Mouse (Mus musculus): ENCODE measurements around the gene Eif5a.

Eif5a gene

DNA sequence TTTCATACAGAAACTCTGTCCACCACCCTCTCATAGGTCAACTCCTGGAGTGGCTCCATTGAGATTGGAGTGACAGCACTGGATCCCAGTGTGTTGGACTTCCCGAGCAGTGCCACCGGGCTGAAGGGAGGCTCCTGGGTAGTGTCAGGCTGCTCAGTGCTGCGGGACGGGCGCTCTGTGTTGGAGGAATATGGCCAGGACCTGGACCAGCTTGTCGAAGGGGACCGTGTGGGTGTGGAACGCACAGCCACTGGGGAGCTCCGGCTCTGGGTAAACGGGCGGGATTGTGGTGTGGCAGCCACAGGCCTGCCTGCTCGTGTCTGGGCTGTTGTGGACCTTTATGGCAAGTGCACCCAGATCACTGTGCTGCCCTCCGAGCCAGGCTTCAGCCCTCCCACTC is 18.8 kb downstream of the Eif5a start:
- DNase-seq (ENCODE audit: low spot score in 2 of 2), result no peak

DNA sequence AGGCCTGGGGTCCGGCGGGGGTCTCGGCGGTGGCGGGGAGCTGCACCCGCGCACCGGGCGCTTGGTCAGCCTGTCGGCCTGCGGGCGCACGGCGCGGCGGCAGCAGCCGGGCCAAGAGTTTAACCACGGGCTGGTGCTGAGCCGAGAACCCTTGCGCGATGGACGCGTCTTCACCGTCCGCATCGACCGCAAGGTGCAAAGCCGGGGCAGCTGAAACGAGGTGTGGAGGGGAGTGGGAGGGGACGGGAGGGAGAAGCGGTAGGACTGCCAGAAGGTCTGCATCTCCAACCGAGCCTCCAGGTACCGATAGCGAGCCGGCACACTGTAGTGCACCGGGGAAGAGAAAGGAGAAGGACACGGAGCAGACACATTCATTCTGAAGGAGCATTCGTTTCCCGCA is 19.8 kb downstream of the Eif5a start:
- peak in 1 of 2 experiments; percentile 27 for DNase-seq (ENCODE audit: low spot score in 2 of 2)

DNA sequence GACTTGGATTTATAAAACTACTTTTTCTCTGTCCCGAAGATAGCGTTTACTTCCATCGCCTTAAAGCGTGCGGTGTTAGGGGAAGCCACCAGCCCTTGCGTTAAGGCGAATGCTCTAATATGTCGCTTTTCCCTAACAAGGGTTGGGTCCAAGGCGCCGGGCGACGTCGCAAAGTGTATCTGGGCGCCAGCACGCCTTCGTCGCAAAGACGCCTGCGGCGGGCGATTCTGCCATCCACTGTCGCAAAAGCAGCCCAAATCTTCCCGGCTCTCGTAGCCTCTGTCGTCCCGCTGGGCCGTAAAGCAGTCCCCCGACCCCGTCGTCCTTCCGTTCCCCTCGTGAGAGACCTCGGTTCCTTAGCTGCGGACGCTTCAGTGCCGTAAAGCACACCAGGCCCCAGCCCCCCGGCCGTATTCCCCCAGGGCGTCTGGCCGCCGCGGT is 20.3 kb downstream of the Eif5a start:
- DNase-seq (ENCODE audit: low spot score in 2 of 2), result peak; percentile 97 to 98

DNA sequence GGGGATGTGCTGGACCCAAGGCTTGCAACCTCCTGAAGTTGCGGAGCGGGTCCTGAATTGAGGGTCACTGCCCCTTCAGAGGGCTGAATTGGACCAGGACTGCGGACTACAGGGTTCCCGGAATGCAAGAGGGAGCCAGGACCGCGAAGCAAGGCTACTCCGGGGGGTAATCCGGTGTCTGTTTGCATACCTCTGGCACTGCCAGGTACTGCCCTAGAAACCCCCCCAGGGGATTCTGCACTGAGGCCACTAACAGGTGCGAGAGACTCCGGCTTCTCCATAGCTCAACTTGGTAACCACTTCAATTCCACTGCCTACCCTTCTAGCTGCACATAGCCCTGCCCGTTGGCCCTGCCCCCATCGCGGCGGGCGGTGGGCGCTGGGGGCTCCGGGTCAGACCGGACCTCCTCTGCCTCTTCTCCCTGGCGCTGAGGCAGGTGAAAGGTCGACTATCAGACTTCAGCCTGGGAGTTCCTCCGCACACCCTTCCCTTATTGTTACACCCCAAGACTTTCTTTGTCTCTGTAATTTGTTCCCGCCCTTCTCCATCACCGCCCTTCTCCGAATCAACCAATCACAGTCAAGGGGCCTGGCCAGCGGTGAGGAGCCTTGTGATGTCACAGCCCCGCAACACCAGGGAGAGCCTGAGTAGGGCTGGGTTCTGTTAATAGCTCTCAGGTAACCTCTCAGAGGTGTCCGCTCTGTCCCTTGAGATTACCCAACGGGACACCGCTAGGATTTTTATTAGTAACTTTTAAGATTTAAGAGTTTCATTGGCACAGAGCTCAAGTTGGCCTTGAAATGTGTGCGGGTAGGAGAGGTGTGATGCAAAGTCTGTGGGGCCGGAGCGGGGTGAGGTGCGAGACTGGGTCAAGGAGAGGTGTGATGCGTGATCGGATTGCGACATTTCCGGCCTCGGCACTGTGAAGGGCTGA is 21.0 kb downstream of the Eif5a start, which contains the start of the genes 2810408A11Rik and Neurl4:
Gene 2810408A11Rik, minus strand, starts transcription at position 517 of the 935 bp plus-strand sequence.
Gene Neurl4, plus strand, starts transcription at position 602 of the 935 bp plus-strand sequence.
- peak; percentile 93 to 94 for DNase-seq (ENCODE audit: low spot score in 2 of 2)

DNA sequence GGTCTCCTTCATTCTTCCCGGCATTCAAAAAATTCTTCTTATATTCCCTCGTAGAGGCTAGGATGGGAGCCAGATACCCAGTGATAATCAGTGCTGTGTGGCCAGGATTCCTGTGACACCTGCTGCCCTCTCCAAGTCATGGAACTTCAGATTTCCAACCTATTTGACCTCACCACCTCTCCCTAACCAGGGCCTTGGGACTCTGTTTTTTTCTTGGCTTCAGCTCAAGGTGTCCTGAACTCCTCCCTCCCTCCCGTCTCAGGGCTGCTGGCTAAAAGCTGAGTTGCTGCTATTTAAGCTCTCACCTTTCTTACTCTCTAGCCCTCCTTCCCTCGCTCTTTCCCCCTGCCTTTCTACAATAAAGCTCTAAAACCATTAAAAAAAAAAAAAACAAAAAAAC is 21.9 kb downstream of the Eif5a start:
- DNase-seq (ENCODE audit: low spot score in 2 of 2), result no peak

DNA sequence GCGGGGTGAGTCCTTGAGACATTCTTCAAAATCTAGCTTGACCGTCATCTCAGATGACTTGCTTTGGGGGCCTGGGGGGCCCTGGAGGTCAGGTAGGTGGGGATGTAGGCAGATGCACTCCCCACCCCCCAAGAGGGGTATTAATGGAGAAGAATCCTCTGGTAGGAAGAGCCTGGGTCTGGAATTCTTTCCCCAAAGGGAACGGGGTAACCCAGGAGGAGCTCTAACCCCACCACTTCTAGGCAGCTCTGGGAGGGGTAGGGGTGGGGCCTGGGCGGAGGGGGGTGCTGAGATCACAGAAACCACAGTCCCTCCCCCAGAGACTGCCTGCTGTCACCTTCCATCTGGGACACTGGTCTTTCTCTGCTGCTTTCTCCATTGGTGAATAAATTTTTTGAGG is 26.5 kb downstream of the Eif5a start, which contains the start of gene Acap1:
Gene Acap1, minus strand, starts transcription at position 249 of the 400 bp plus-strand sequence.
- no peak for DNase-seq (ENCODE audit: low spot score in 2 of 2)

DNA sequence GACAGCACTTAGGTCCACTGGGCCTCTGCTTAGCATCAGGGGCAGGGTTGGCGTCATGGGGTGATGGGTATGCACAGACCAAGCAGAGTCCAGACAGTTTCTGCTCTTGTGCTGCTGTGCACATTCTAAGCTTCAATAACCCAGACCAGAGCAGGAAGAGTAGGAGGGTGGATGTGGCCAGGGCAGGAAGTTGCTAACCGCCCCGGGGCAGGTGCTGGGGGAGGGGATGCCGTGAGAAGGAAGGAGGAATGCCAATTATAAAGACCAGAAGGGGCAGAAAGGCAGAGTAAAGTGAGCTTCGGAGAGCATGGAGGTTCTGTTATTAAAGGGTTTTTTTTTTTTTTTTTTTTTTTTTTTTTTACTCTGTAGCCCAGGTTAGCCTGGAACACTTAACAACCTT is 27.1 kb downstream of the Eif5a start:
- DNase-seq (ENCODE audit: low spot score in 2 of 2), result no peak

DNA sequence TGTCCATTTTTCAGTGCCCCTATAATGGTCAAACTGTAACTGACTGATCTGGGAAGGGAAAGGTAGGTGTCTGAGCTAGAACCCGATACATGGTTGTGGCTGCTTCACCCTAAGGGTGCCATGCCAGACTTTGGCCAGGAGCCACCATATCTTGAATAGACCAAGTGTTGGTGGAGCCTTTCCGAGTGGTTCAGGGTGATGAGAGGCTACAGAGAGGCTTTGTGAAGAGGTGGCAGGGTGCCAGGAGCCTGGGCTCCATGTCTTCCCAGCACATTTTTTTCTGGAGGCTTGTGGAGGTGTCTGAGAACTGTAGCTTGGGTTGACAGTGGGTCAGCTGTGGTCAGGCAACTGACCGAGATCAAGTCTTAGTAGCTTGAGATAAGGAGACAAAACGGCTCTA is 30.3 kb downstream of the Eif5a start:
- no peak for DNase-seq (ENCODE audit: low spot score in 2 of 2)

DNA sequence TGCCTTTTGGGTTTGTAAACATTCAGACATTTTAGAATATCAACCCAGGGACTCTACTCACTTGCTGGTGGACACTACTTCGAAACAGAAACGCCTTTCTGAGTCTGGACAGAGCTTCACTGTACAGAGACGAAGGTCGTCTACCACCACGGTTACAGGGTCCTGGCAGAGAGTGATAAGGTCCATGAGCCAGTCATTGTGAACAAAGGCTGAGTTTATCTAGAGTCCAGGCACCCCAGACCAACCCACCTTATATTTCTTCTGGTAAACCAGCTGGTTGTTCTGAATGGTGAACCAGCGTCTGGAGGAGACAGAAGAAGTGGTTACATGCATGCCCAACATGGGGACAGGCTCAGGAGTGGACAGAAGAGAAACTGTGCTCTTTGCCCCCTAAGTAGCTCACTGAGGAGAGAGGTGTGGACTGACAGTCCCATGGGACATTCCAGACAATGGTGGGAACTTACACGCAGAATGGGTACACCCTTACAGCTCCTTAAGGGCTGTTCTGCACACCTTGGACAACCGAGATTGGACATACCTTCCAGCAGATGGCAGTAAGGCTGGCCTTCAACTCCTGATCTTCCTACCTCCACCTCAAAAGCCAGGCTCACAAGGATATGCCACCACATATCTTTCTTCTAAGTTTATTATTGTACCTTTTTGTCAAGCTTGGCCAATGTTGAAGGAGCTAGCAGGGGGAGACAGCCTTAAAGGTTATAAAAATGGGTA is 34.7 kb downstream of the Eif5a start:
- DNase-seq (ENCODE audit: low spot score in 2 of 2), result no peak

DNA sequence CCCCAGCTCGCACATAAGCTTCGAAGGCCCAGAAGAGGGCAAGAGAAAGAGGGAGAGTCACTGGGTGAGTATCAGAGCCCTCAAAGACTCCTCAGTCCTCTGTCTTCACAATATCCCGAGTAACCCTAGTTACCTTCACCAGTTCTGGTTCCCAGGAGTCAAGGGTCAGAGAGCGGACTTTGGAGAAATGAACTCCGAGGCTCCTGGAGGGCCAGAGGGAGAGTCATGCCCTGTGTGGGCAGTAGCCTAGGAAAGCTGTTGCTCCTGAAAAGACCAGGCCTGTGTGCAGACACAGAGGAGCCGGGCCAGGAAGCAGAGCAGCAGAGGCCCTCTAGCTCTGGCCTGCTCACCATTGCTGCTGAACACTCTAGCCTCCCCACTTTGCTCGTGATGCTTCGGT is 37.1 kb downstream of the Eif5a start:
- no peak for DNase-seq (ENCODE audit: low spot score in 2 of 2)

DNA sequence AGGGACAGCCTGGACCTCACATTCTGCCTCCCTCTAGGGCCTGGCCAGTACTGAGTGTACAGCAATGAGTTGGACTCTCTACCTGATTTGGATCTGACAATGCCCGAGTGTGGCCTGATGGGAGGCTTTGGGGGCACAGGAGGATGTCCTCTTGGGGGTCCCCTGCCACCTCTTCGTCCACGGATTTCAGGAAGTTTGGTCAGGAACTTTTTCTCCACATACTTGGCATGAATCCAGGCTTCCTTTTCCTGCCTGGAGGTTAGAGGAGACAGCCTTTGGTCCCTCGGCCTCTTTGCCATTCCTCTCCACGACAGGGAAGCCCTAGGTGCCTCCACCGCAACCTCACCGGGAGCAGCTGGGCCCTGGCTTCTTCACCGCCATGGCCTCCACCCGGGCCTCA is 37.5 kb downstream of the Eif5a start:
- DNase-seq (ENCODE audit: low spot score in 2 of 2), result peak in 1 of 2 experiments; percentile 26

DNA sequence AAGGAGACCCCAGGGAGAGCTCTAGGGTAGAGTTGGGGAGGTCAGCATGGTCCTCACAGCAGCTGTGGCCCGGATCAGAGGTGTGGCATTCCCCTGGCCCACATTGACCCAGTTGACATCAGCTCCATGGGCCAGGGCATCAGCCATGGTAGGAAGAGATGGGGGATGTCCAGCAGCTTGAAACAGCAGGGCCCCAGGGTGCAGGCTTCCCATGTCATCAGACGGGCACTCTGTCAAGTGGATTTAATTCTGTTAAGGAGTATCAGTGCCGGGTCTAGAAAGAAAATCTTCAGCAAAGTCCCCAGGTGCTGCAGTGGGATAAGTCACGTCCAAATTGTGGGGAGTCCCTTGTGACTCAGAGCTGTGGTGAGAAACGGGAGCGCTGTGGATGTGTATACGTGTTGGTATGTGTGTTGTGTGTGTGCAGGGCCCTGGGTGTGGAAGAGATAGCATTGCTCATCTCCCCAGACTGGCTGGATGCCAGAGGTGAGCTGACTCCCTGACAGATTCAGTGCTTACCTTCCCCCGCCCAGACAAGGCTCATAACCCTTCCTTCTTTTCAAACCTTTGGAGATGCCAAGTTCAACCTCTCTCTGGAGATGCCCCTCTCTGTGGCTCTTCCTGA is 38.1 kb downstream of the Eif5a start:
- no peak for DNase-seq (ENCODE audit: low spot score in 2 of 2)

DNA sequence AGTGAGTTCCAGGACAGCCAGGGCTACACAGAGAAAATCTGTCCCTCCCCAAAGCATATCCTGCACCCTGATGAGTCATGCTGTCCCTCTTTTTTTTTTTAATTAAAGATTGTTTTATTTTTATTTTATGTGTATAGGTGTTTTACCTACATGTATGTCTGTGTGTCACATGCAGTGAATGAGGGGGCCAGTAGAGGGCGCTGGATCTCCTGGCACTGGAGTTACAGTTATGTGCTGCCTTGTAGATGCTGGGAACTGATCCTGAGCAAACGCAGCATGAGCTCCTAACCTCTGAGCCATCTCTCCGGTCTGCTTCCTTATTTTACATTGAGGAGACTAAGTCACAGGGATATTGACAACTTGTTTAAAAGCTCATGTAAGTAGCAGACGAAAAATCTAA is 38.7 kb downstream of the Eif5a start:
- DNase-seq (ENCODE audit: low spot score in 2 of 2), result no peak

DNA sequence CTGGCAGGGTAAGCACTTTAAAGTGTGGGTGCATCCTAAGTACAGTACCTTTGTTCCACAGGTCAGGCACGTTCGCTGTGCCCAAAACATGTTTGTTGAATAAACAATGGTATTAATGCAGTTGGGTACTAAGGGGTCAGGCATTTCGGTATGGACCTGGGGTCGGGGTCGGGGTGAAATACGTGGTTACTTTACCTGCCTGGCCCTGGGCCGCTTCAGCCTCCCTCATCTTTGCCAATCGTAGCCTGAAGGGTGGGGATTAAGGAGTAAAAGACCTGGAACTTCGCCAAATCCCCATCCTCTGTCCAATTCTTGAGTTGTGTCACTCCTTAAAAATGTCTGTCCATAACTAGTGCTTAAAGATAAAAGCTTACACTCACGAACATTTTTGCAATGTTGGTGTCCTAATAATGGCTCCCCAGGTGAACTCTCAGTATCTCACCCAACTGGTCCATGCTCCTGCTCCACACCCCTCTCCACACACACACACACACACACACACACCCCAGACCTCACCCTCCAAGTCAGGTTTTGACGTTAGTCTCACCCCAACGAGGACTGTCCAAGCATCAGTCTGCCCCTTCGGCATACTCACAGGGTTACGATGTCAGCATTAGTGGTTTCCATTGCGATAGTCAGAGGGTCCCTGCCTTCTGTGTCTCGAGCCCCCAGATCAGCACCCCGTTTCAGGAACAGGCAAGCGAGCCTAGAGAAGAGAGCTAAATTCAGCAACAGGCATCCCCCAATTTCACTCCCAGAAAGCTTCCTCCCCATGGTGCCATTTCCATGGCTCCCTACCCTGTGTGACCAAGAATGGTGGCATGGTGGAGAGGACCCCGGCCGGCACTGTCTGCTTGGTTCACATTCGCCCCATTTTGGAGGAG is 39.7 kb downstream of the Eif5a start:
- DNase-seq (ENCODE audit: low spot score in 2 of 2), result no peak

DNA sequence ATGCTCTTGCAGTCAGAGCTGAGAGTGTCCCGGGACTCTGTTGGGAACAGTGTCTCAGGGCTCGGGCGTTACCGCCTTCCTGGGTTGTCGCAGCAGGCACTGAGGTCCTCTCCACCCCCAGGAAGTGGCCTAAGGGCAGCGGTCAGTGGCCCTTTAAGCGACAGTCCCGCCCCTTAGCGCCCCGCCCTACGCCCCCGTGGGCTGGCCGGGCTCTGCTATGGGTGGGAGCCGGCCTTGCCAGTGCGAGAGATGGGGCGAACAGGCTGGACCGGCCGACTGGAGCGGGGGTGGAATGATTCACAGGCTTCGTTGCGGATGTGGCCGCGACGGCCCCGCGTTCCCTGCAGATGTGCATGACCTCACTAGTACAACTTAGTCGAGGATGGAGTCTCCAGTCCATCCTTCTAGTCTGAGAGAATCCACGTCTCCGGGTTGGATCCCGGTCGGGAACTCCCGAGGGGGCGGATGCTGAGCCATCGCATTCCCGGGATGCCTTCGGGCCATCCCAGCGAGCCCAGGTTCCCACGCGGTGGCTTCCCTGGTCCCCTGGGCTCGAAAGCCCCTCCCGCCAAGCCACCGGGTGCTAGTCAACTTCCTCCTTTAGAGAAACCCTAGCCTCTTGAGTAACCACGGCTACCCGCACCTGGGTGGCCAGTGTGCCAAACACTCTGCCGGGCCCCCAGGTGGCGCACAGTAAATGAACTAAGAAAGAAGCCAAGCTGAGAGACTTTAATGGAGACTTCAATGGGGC is 40.7 kb downstream of the Eif5a start, which contains the start of gene Kctd11:
Gene Kctd11, minus strand, starts transcription at position 554 of the 751 bp plus-strand sequence.
- peak; percentile 95 to 97 for DNase-seq (ENCODE audit: low spot score in 2 of 2)

DNA sequence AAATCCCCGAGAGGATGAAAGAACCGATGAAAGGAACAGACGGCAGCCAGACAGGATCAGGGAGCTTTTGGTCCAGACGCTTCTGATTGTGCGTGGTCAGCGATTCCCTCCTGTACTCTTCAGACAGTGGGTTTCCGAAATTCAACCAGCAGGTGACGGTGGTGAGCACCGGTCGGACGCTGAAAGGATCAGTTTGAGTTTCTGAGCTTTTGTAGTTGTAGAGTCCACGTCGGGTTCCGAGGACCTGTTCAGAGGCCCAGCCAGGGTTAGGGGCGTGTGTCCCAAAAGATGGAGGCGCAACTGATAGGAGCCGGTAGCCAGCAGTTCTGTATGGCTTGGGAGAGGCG is 41.3 kb downstream of the Eif5a start:
- no peak for DNase-seq (ENCODE audit: low spot score in 2 of 2)

DNA sequence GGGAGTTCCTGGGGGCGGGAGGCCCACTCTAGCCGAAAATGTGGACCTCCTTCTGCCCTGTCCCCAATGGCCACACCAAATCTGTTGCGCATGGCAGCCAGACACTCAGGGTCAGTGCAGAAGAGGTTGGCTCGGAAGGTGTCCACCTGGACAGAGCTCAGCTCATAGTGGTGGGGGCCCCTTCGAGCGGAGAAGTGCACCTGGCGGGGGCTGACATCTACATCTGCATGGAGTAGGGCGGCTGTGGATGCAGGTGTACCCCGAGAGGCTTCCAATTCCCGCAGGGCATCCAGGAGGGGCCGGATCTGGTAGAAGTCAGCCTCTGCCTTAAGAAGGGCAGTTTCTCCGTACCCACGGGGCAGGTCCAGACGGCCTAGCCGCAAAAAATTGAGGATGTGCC is 42.0 kb downstream of the Eif5a start:
- DNase-seq (ENCODE audit: low spot score in 2 of 2), result no peak

DNA sequence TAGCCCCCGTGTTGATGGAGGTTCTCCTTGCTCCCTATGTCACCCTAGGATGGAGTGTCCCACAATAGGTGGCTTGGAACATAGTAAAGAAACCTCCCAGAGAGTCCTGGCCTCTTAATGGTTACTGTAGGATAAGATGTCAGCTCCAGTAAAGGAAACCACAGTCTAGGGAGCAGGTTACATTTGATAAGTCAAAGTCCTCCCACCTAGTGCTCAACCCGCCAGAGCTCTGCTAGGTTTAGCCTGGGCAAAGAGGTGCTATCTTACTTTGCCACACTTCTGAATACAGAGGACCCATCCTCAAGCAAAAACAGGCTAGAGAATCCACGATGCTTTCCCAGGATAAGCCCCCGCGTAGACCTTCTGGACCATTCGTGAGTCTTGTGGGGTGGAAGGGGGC is 42.8 kb downstream of the Eif5a start:
- no peak for DNase-seq (ENCODE audit: low spot score in 2 of 2)

DNA sequence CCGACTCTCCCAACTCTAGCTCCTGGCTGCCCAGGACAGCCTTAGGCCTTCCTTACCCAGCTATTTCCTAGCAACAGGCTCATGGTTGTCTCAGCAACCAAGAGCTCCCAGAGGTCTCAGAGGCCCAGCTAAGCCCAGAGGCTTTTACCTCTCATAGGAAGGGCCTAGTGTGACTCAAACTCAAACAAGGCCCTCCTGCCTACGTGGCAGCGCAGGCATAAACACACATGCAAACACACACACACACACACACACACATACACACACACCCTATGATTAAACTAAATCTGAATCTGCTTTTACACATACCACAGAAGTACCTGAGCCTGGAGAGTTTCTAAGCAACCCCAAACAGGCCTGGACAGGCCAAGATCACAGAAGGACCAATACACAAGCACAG is 43.4 kb downstream of the Eif5a start:
- no peak for DNase-seq (ENCODE audit: low spot score in 2 of 2)

DNA sequence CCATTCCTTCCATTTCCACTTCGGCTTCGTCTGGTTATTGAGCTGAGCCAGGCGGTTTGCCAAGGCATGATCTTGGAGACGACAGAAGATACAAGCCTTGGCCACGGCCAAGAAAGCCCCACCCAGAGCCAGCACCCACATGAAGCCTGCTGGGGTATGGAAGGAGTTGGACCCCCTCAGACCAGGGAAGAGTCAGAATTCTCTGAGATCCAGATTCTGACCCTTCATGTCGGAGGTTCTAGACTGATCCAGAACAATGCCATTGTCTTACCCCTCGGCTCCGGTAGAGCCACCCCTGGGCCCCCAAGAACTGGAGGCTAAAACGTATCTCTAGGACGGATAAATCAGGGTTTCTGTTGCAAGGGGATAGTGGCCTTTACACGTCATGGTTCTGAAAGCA is 43.9 kb downstream of the Eif5a start, which contains the start of gene Tmem95:
Gene Tmem95, minus strand, starts transcription at position 141 of the 400 bp plus-strand sequence.
- no peak for DNase-seq (ENCODE audit: low spot score in 2 of 2)

Data from heart, adult 9 months (tissue).